Mouse (Mus musculus): Measurements from ENCODE around the gene Gm21767.
"Not testable (repeated sequence)": the region's sequence is repeated elsewhere in the genome, so short reads cannot be mapped to it uniquely, and the experiment has no call there.

The Gm21767 gene

GRCm38 (mm10) chrY:13941438-13941837 lies at the start of gene Gm21767:
Gene Gm21767 (plus strand): TSS chrY:13941738.
- DNase-seq, result not testable (repeated sequence)
